In genomic region chr2:116075477-116075876, GRCm38 (mm10) we compare ENCODE assay signal across 8 mouse cellular contexts. TPM values are rescaled to one million over a fixed set of nuclear protein-coding genes. Genes with fewer than 3 reads are reported as not detected.
A peak's percentile ranks its signal among the peaks of the same experiment; 100 is the strongest.
DNase-seq lines count a peak whose midpoint lies in the region; ATAC-seq and TF ChIP-seq lines count a peak whose summit lies in the region.

No protein-coding gene starts in this region.

- H3K4me2 ChIP-seq in limb, embryonic 15.5 days, result peak overlapping the region; percentile 76
- H3K4me2 ChIP-seq in neural tube, embryonic 13.5 days, result peak overlapping the region; percentile 84

- H3K27ac ChIP-seq in embryonic facial prominence, embryonic 10.5 days (replicated peaks), result peak overlapping the region; percentile 70
- no peak overlapping the region for H3K27ac ChIP-seq in limb, embryonic 15.5 days
- H3K27ac ChIP-seq in neural tube, embryonic 13.5 days (replicated peaks), result peak overlapping the region; percentile 23; the same call in 1 of the 2 replicates

- peak overlapping the region; percentile 51 for H3K4me3 ChIP-seq in lung, adult 2 months (replicated peaks; ENCODE audit: extremely low read depth, low read depth, low read length)
- peak overlapping the region; percentile 55 for H3K4me3 ChIP-seq in embryonic facial prominence, embryonic 10.5 days
- H3K4me3 ChIP-seq in limb, embryonic 15.5 days, result peak overlapping the region; percentile 46
- peak overlapping the region; percentile 42 for H3K4me3 ChIP-seq in neural tube, embryonic 13.5 days

- TF ChIP-seq CTCF in lung, adult 2 months (IDR thresholded peaks at IDR 0.05; ENCODE audit: insufficient read depth, low read length), result no peak

- H3K36me3 ChIP-seq in embryonic facial prominence, embryonic 10.5 days (replicated peaks), result no peaks in the 10 kb centered on the region
- no peaks in the 10 kb centered on the region for H3K36me3 ChIP-seq in limb, embryonic 15.5 days
- no peaks in the 10 kb centered on the region for H3K36me3 ChIP-seq in neural tube, embryonic 13.5 days

- no peak for DNase-seq in lung, adult 2 months
- DNase-seq in lung, postnatal 25 days (ENCODE audit: low spot score), result no peak
- peak; percentile 67 for DNase-seq in embryonic facial prominence, embryonic 10.5 days (ENCODE audit: low spot score)
- DNase-seq in heart, postnatal 4 days, result peak; percentile 48
- DNase-seq in c-Kit-positive CD71-positive TER-119-positive erythroid progenitor cells, embryonic 14.5 days (ENCODE audit: low spot score), result no peak
- no peak for DNase-seq in spleen, postnatal 14 days (ENCODE audit: low spot score in 2 of 2)

- H3K27me3 ChIP-seq in embryonic facial prominence, embryonic 10.5 days (replicated peaks; ENCODE audit: low read depth, poor library complexity, severe bottlenecking), result peaks cover 70% of the 10 kb centered on the region
- peaks cover 75% of the 10 kb centered on the region for H3K27me3 ChIP-seq in limb, embryonic 15.5 days
- peaks cover 30% of the 10 kb centered on the region; the same call in 1 of the 2 replicates for H3K27me3 ChIP-seq in neural tube, embryonic 13.5 days

- 3% methylated on average over 20 of the region's 20 CpGs for WGBS in lung, adult 2 months
- under 1% methylated on average over 20 of the region's 20 CpGs for WGBS in embryonic facial prominence, embryonic 10.5 days
- WGBS in limb, embryonic 15.5 days, result 2% methylated on average over 20 of the region's 20 CpGs
- under 1% methylated on average over 20 of the region's 20 CpGs for WGBS in neural tube, embryonic 13.5 days

- H3K4me1 ChIP-seq in lung, adult 2 months (ENCODE audit: control insufficient read depth, insufficient read depth, low read length), result no peaks in the 10 kb centered on the region
- H3K4me1 ChIP-seq in embryonic facial prominence, embryonic 10.5 days, result peaks cover 47% of the 10 kb centered on the region
- peaks cover 16% of the 10 kb centered on the region for H3K4me1 ChIP-seq in limb, embryonic 15.5 days
- H3K4me1 ChIP-seq in neural tube, embryonic 13.5 days (replicated peaks), result peaks cover 52% of the 10 kb centered on the region

- no peak for ATAC-seq in limb, embryonic 15.5 days (ENCODE audit: insufficient number of reproducible peaks, low FRiP score, low TSS enrichment, low read depth)
- peak; percentile 44 for ATAC-seq in neural tube, embryonic 13.5 days (ENCODE audit: low read depth)

- H3K9me3 ChIP-seq in embryonic facial prominence, embryonic 10.5 days, result no peaks in the 10 kb centered on the region
- no peaks in the 10 kb centered on the region for H3K9me3 ChIP-seq in limb, embryonic 15.5 days
- no peaks in the 10 kb centered on the region for H3K9me3 ChIP-seq in neural tube, embryonic 13.5 days

- H3K9ac ChIP-seq in limb, embryonic 15.5 days, result no peak overlapping the region
- peak overlapping the region; percentile 56 for H3K9ac ChIP-seq in neural tube, embryonic 13.5 days

- TF ChIP-seq POLR2A in lung, adult 2 months (IDR thresholded peaks at IDR 0.05; ENCODE audit: borderline replicate concordance, extremely low read depth, low read depth, low read length), result no peak

RNA-seq across cellular contexts. Expression of gene Meis2, which starts 9.8 kb away (rescaled TPM):
- polyA plus RNA-seq in lung, adult 2 months (2012; rRNA removed), result 15.6 and 22.6 TPM in 2 replicates
- polyA plus RNA-seq in embryonic facial prominence, embryonic 10.5 days (2016; fragmentation: Nextera tagmentation; extraction: Ambion mirVana), result 67.0 and 71.9 TPM in 2 replicates
- 10 to 100 TPM; 33.2 to 36.6 TPM for total RNA-seq in heart, postnatal 4 days (2021)
- 13.7 and 17.1 TPM in 2 replicates for polyA plus RNA-seq in limb, embryonic 15.5 days (2015; fragmentation: Nextera tagmentation; extraction: Ambion mirVana)
- polyA plus RNA-seq in neural tube, embryonic 13.5 days (2015; fragmentation: Nextera tagmentation; extraction: Ambion mirVana), result 92.0 and 98.7 TPM in 2 replicates

Comparison
In these comparisons a context has a peak if more than half of its experiments do, and no peak if none do; other contexts are left out.
1. DNase-seq: peak in embryonic facial prominence, embryonic 10.5 days (single experiment) and heart, postnatal 4 days (single experiment); none in lung, adult 2 months (single experiment), lung, postnatal 25 days (single experiment), c-Kit-positive CD71-positive TER-119-positive erythroid progenitor cells, embryonic 14.5 days (single experiment) and spleen, postnatal 14 days (0 of 2).
2. Peak in every context shown above with its lines, with median percentiles within 50 percentile points of each other: H3K4me3 ChIP-seq.